Mouse (Mus musculus): ENCODE measurements around the gene Wdr77.

DNA sequence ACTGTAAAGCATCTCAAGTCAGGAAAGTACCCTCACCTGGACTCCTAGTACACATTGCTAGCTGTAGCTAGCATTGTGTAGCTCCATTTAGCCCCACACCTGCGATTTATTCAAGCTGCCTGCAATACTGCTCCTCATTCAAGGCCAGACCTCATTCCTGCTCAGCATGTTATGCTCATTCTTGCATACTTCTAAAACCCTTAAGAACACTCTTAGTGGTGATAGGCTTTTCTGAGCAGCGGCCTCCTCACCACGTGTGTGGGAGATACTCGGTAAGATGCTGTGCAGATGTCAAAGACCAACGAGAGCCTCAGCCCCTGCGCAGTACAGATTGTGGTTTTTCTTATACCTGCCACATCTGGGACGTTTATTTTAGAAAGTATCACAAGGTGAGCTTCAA, 29.3 kb upstream of the Wdr77 start:
- no peak for TF ChIP-seq CTCF (IDR thresholded peaks at IDR 0.05; ENCODE audit: borderline replicate concordance, insufficient read depth, low read depth, low read length)
- no peak for TF ChIP-seq POLR2A (IDR thresholded peaks at IDR 0.05; ENCODE audit: borderline replicate concordance, insufficient read depth, low read length)
